19 mouse cellular contexts compared by ENCODE assay signal in genomic region chr8:10139536-10139935, GRCm38 (mm10). TPM values are rescaled to one million over a fixed set of nuclear protein-coding genes. Genes with fewer than 3 reads are reported as not detected.
DNase-seq lines count a peak whose midpoint lies in the region; ATAC-seq lines count a peak whose summit lies in the region.
"Had no signal": no experiment of that assay in that cellular context is flagged by ENCODE, and none has a peak within 500 bp of the region (broad histone marks: within the 10 kb centered on the region; RNA-seq: fewer than 3 reads in every experiment).

No protein-coding gene starts in this region.

- H3K9ac ChIP-seq in neural tube, embryonic 13.5 days, result no peak overlapping the region
- no peak overlapping the region for H3K9ac ChIP-seq in neural tube, embryonic 15.5 days (replicated peaks)
- H3K9ac ChIP-seq: hindbrain, embryonic 13.5 days; midbrain, embryonic 12.5 days had no signal

- WGBS in neural tube, embryonic 13.5 days, result 35% methylated on average over 8 of the region's 8 CpGs
- 32% methylated on average over 8 of the region's 8 CpGs for WGBS in neural tube, embryonic 15.5 days

- H3K4me1 ChIP-seq in neural tube, embryonic 13.5 days (replicated peaks), result peaks cover 6% of the 10 kb centered on the region; the same call in 1 of the 2 replicates
- no peaks in the 10 kb centered on the region for H3K4me1 ChIP-seq in neural tube, embryonic 15.5 days
- H3K4me1 ChIP-seq: midbrain, embryonic 12.5 days had no signal

- peak; percentile 18 for DNase-seq in mesoderm, embryonic 11.5 days (ENCODE audit: low read depth, low spot score)
- DNase-seq in left cerebral cortex, adult 9 months (ENCODE audit: low spot score in 2 of 2), result no peak
- DNase-seq: adrenal gland, postnatal 14 days; cerebellum, adult 9-11 months; heart, postnatal 14 days; layer of hippocampus, adult 9-11 months; liver; lung, adult 18-20 months; thymus, adult 18-20 months had no signal

- H3K9me3 ChIP-seq in neural tube, embryonic 13.5 days, result no peaks in the 10 kb centered on the region
- H3K9me3 ChIP-seq in neural tube, embryonic 15.5 days (replicated peaks), result no peaks in the 10 kb centered on the region
- H3K9me3 ChIP-seq: midbrain, embryonic 12.5 days had no signal

- no peak overlapping the region for H3K4me3 ChIP-seq in neural tube, embryonic 13.5 days
- no peak overlapping the region for H3K4me3 ChIP-seq in neural tube, embryonic 15.5 days (replicated peaks)
- H3K4me3 ChIP-seq: hindbrain, embryonic 13.5 days; midbrain, embryonic 12.5 days had no signal

- peaks cover 2% of the 10 kb centered on the region; the same call in 1 of the 2 replicates for H3K27me3 ChIP-seq in neural tube, embryonic 13.5 days
- no peaks in the 10 kb centered on the region for H3K27me3 ChIP-seq in neural tube, embryonic 15.5 days (replicated peaks)
- H3K27me3 ChIP-seq: hindbrain, embryonic 13.5 days; midbrain, embryonic 12.5 days had no signal

- ATAC-seq in neural tube, embryonic 13.5 days (ENCODE audit: low read depth), result peak; percentile 47; the same call in 1 of the 2 replicates
- no peak for ATAC-seq in neural tube, embryonic 15.5 days (ENCODE audit: low FRiP score)
- ATAC-seq in common myeloid progenitor, adult 5-6 weeks (replicated peaks; ENCODE audit: low read depth, poor library complexity, severe bottlenecking), result peak; percentile 62
- ATAC-seq in granulocyte monocyte progenitor cell, adult 5-6 weeks (replicated peaks; ENCODE audit: poor library complexity, severe bottlenecking), result peak; percentile 50
- no peak for ATAC-seq in megakaryocyte-erythroid progenitor cell, adult 5-6 weeks (replicated peaks; ENCODE audit: low FRiP score, low TSS enrichment, poor library complexity, severe bottlenecking)
- ATAC-seq: activated CD4-positive, CD25-positive, alpha-beta regulatory T cell, adult 4 months had no signal

- H3K36me3 ChIP-seq in neural tube, embryonic 13.5 days, result no peaks in the 10 kb centered on the region
- H3K36me3 ChIP-seq in neural tube, embryonic 15.5 days, result no peaks in the 10 kb centered on the region
- H3K36me3 ChIP-seq: hindbrain, embryonic 13.5 days; midbrain, embryonic 12.5 days had no signal

- no peak overlapping the region for H3K4me2 ChIP-seq in neural tube, embryonic 13.5 days
- no peak overlapping the region for H3K4me2 ChIP-seq in neural tube, embryonic 15.5 days
- H3K4me2 ChIP-seq: heart, embryonic 11.5 days; hindbrain, embryonic 13.5 days; midbrain, embryonic 12.5 days had no signal

- no peak overlapping the region for H3K27ac ChIP-seq in neural tube, embryonic 13.5 days (replicated peaks)
- no peak overlapping the region for H3K27ac ChIP-seq in neural tube, embryonic 15.5 days (replicated peaks)
- H3K27ac ChIP-seq: hindbrain, embryonic 13.5 days; midbrain, embryonic 12.5 days had no signal

RNA-seq across cellular contexts. Expression of gene Myo16, which starts 14.2 kb away (rescaled TPM):
- 3.9 and 5.1 TPM in 2 replicates for polyA plus RNA-seq in neural tube, embryonic 13.5 days (2015; fragmentation: Nextera tagmentation; extraction: Ambion mirVana)
- 5.5 and 5.6 TPM in 2 replicates for polyA plus RNA-seq in neural tube, embryonic 15.5 days (2015; fragmentation: Nextera tagmentation; extraction: Ambion mirVana)
- total RNA-seq in common myeloid progenitor, adult 5-6 weeks (2017), result not detected in 2 replicates
- not detected in 2 replicates for total RNA-seq in granulocyte monocyte progenitor cell, adult 5-6 weeks (2014; fragmentation: Nextera tagmentation)
- total RNA-seq in granulocyte monocyte progenitor cell, adult 5-6 weeks (2017), result not detected in 2 replicates
- not detected in 2 replicates for total RNA-seq in megakaryocyte-erythroid progenitor cell, adult 5-6 weeks (2014; fragmentation: Nextera tagmentation)
- total RNA-seq in megakaryocyte-erythroid progenitor cell, adult 5-6 weeks (2017), result not detected in 2 replicates
- total RNA-seq: adrenal gland, postnatal 14 days; monocyte, adult 5-6 weeks had no signal
- polyA plus RNA-seq: activated CD4-positive, CD25-positive, alpha-beta regulatory T cell, adult 4 months had no signal

Comparison
In these comparisons a context has a peak if more than half of its experiments do, and no peak if none do; other contexts are left out.
1. ATAC-seq: peak in neural tube, embryonic 13.5 days (single experiment), common myeloid progenitor, adult 5-6 weeks (single experiment) and granulocyte monocyte progenitor cell, adult 5-6 weeks (single experiment); none in neural tube, embryonic 15.5 days (single experiment) and megakaryocyte-erythroid progenitor cell, adult 5-6 weeks (single experiment).